Mouse (Mus musculus) ES-Bruce4 (cell line): ENCODE results near the gene Wdfy1.

Experiments used
- EP300 ChIP-seq: IDR thresholded peaks from 2 replicates; pipeline ENCODE4 v1.6.1; 2011; ENCODE audit warnings: low read depth, low read length; ENCODE audit not compliant: insufficient read depth
- POLR2A ChIP-seq: IDR thresholded peaks from one replicate; pipeline ENCODE4 v1.8.1; 2011; ENCODE audit warnings: low read length; ENCODE audit not compliant: insufficient read depth

DNA sequence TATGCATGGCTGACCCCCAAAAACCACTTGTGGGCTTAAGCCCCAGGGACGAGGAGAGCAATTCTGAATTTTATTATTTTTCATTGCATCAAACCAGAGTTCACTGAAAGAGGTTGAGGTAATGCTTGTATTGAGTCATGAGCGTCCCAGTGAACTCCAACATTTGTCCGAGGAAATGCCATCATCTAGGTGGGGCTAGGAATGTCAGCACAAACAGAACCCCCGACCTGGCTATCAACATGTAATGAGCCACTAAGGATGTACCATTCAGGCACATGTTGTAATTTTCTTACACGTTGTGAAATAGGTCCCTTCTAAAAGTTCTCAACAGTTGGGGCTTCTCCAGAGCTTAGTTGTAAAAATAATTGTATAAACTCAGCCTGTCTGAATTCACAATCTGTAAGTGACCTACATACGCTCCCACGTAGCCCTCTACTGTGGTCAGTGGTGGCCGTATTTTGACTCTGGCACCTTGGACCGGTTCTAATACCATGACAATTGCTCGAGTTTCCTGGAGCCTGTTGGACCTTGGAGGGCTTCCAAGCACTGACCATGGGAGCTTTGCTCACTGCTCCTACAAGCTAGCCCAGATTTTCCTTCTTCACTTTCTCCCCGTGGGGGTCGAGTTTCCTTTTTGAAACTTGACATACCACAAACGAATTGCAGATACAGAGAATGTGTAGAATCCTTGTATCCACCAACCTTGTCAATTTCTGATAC, 47.0 kb upstream of the Wdfy1 start:
- TF ChIP-seq EP300 (no peak), POLR2A (no peak)
